Mouse (Mus musculus): Measurements from ENCODE around the gene Camp. TPM values are rescaled to one million over a fixed set of nuclear protein-coding genes. Genes with fewer than 3 reads are reported as not detected.

The Camp gene
- polyA plus RNA-seq, 1 experiment from 2014 or later, result not detected

Small RNA genes within 50 kb of the gene (microRNA-seq; reads per million reads assigned to microRNA genes)
- gene Mir7089, result 2.5 reads per million, percentile 8 among the genes with 10 or more reads in this experiment

Other genes with a start within 250 kb of the Camp start
- gene Fbxw24, start 223.6 kb downstream of the Camp start, polyA plus RNA-seq (2014; fragmentation: Nextera tagmentation; extraction: Ambion mirVana), result 0.32 TPM in 1 of 2 replicates, not detected in the other
- gene Fbxw25, start 185.0 kb downstream of the Camp start, polyA plus RNA-seq (2014; fragmentation: Nextera tagmentation; extraction: Ambion mirVana), result 0.19 TPM in 1 of 2 replicates, not detected in the other
- gene Fbxw18, start 146.9 kb downstream of the Camp start, polyA plus RNA-seq (2014; fragmentation: Nextera tagmentation; extraction: Ambion mirVana), result 0.17 TPM in 1 of 2 replicates, not detected in the other
- 0.14 and 0.15 TPM in 2 replicates for gene Fbxw26, start 103.5 kb downstream of the Camp start, polyA plus RNA-seq (2014; fragmentation: Nextera tagmentation; extraction: Ambion mirVana)
- gene Fbxw27, start 58.9 kb downstream of the Camp start, polyA plus RNA-seq (2014; fragmentation: Nextera tagmentation; extraction: Ambion mirVana), result 0.43 TPM in 1 of 2 replicates, not detected in the other
- 25.1 and 32.7 TPM in 2 replicates for gene Spink8, start 37.3 kb downstream of the Camp start, polyA plus RNA-seq (2014; fragmentation: Nextera tagmentation; extraction: Ambion mirVana)
- 88.6 and 102 TPM in 2 replicates for gene Nme6, start 16.9 kb downstream of the Camp start, polyA plus RNA-seq (2014; fragmentation: Nextera tagmentation; extraction: Ambion mirVana)
- gene Cdc25a, start 26.0 kb upstream of the Camp start, polyA plus RNA-seq (2014; fragmentation: Nextera tagmentation; extraction: Ambion mirVana), result 21.1 and 31.6 TPM in 2 replicates
- 35.1 and 54.6 TPM in 2 replicates for gene Map4, start 81.8 kb upstream of the Camp start, polyA plus RNA-seq (2014; fragmentation: Nextera tagmentation; extraction: Ambion mirVana)